Mouse (Mus musculus): ENCODE results near the gene Agps.

GRCm38 (mm10) chr2:75834492-75834891 lies 2.5 kb downstream of the Agps start:
- no peak for TF ChIP-seq CTCF (IDR thresholded peaks at IDR 0.05; ENCODE audit: extremely low read depth, insufficient read depth, insufficient read length, insufficient replicate concordance)
- TF ChIP-seq POLR2A (IDR thresholded peaks at IDR 0.05; ENCODE audit: low read depth, low read length) = no peak
